Mouse (Mus musculus) myocyte (in vitro differentiated cells): ENCODE data around the gene Tmprss13.

ENCODE experiments used
- POLR2A ChIP-seq: IDR thresholded peaks from one replicate; pipeline ENCODE4 v1.6.1; 2011; ENCODE audit warnings: low read depth, mild to moderate bottlenecking, control low read depth, moderate library complexity; ENCODE audit not compliant: insufficient read length
- POLR2AphosphoS2 ChIP-seq: IDR thresholded peaks from one replicate; pipeline ENCODE4 v1.6.1; 2011; ENCODE audit warnings: low read depth, control low read depth; ENCODE audit not compliant: insufficient read length

GRCm38 (mm10) chr9:45370117-45370561 lies 51.2 kb downstream of the Tmprss13 start, which contains the start of gene Fxyd6:
- TF ChIP-seq POLR2A (no peak), POLR2AphosphoS2 (no peak)
